Mouse (Mus musculus) layer of hippocampus, adult 9-11 months (tissue): ENCODE data around the gene Ptgis.
A peak's percentile ranks its signal among the peaks of the same experiment; 100 is the strongest.
"Not testable (repeated sequence)": the region's sequence is repeated elsewhere in the genome, so short reads cannot be mapped to it uniquely, and the experiment has no call there.

ENCODE experiments used
- DNase-seq: peaks from one replicate; pipeline ENCODE4 v3.0.0; 2022

Ptgis gene

DNA sequence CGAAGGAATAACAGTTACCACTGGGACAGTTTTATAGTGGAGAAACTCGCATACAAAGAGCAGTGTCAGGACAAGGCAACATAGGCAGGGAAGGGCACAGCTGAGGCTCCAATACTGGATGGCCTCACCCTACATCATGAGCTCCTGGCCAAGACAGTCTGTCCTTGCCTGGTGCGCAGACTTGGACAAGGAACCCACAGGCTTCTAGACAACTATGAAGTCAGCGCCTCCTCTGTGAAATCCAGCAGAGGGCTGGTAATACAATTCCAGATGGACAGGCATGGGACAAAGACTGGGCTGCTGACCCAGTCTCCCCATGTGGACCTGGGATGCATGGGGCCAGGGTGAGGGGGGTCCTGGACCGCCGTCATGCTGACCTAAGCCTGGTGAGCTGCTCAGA, 16.2 kb downstream of the Ptgis start:
- DNase-seq, result no peak

DNA sequence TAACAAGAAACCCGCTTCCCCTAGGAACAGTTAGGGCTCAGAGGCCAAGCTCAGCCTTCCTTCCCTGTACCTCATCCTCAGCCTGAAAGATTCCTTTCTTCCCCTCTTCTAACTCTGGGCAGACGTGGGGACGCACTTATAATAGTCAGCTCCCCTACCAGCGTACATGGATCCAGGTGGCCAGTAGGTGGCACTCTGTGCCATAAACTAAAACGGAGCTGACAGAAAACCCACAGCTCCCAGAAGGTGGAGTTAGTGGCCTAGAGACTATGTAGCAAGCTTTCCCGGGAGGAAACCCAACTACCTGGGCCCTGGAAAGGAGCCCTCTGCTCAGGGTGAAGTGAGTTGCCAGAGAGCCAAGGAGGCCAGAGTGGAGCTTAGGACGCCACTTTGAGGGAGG, 18.3 kb downstream of the Ptgis start:
- DNase-seq, result peak; percentile 61

DNA sequence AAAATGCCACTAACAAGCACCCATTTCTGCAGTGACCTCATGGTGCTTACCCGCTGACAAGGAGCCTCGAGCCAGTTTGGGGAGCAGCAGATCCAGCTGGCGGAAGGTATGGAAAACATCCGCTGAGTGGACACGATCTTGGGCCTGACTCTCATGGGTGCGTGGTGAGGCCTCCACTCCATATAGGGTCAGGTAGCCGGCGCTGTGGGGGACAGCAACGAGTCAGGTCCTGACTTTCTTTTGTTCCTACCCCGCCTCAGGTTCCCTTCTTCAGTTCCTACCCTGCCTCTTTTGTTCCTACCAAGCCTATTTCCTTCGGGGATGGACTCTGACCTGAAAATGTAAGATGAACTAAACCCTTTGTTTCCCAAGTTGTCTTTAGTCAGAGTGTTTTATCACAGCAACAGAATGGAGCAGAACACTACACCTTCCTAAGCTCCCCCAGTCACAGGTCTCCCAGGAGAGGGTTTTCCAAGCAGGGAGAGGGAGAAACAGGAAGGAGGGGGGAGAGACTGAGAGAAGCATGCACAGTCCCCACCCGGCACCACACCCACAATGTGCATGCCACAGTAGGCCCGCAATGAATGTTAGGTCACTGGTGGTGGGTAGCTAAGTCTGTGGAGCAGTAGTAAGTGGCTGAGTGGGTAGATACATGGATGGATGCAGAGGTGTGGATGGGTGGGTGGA, 19.1 kb downstream of the Ptgis start:
- no peak for DNase-seq

DNA sequence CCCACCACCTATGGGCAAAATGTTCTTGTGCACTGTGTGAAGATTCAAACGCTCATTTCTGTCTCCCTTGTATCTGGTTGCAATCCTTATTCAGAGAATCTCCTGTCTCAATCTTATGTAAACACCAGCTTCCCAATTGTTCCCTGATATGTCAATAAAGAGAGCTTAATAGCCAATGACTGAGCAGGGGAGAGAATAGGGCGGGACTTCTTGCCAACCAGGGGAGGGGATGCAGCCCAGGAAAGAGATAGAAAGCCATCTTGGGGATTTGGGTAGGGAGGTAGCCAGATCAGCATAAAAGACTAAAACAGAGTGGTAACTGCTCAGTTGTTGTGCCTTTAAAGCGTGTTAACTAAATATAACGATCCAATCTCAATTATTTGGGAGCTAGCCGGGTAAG, 19.7 kb downstream of the Ptgis start:
- no peak for DNase-seq

DNA sequence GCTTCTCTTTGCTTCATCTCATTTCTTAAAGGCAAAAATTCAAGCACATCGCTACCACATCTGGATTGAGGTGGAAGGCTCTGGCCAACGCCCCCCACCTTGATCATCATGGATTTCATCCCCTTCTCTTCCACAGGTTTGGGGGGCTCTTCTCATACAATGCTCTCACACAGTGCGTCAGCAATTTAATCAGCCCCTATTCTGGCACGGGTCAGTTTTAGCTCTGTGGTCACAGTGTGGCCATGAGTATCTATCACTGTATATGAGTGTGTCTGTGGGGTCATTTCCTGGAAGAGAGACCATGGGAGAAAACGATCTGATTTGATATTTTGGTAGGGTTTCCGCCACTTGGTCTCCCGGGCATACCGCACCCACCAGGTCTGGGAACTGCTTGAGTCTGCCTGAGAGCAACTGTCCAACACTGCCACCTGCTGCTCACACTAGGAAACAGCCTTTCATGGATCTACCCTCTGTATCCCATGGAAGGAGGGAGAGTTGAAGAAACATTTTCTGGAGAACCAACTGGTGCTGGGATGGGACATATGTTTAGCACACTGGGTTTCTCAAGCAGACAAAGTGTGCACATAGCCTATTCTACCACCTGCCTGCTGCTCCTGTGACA, 21.1 kb downstream of the Ptgis start:
- peak; percentile 84 for DNase-seq

DNA sequence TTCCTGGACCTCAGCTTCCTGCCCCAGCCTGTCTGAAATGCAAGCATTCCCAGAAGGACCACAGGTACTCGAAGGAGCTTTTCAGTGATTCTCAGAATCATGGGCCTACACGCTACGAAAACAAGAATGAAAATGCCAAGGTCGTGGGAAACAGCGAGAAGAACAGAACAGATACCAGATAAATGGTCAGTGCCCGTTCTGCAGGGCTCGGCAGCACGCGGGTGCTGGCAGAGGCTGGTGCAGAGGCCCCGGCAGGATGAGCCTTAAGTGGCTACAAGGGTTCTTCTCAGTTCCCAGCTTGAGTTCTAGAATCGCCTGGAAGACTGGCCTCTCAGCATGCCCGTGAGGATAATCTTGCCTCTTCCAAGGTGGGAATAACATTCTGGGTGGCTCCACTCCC, 26.7 kb downstream of the Ptgis start:
- DNase-seq, result no peak

DNA sequence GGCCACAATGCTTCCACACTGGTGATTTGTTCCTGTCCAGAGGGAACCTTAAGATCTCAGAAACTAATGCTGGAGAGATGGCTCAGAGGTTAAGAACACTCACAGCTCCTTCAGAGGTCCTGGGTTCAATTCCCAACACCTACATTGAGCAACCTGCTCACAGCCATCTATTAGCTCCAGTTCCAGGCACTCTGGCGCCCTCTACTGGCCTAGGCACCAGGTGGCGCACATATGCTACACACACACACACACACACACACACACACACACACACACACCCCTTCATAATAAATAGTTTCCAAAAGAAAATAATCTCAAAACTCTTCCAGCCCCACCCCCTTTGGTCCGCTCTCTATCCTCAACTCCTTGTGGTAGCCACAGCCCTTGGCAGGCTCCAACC, 27.3 kb downstream of the Ptgis start:
- DNase-seq, result no peak

DNA sequence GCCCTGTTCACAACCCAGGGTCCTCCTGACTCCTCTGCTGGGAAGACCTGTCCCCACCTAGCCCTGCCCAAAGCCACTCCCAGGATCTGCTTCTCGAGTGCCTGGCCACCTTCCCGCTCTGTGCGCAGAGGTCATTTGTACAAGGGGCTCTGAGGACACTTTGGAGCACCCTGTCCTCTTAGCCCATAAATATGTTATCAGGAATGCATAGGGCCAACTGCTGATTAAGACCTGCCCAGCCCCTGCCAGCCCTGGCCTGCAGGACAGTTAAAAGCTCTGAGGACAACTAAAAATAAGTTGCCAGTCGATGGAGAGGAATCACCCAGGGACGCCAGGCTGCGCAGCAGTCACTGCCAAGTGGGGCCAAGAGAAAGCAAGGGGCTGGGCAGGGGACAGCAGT, 27.9 kb downstream of the Ptgis start:
- no peak for DNase-seq

DNA sequence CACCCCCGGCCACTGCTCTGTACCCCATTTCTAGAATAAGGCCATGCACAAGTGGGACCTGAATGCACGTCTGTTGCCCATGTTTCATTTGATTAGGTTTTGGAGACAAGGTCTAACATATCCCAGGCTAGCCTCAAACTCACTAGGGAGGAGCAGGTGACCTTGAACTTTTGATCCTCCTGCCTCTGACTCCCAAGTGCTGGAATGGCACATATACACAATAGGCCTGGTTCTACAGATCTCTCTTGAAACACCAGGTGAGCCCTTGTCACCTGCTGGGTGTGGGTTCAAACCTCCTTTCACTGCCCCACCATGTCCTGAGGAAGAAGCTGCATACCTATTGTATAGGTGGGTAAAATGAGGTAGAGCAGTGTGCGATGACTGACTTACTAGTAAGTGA, 28.3 kb downstream of the Ptgis start:
- no peak for DNase-seq

DNA sequence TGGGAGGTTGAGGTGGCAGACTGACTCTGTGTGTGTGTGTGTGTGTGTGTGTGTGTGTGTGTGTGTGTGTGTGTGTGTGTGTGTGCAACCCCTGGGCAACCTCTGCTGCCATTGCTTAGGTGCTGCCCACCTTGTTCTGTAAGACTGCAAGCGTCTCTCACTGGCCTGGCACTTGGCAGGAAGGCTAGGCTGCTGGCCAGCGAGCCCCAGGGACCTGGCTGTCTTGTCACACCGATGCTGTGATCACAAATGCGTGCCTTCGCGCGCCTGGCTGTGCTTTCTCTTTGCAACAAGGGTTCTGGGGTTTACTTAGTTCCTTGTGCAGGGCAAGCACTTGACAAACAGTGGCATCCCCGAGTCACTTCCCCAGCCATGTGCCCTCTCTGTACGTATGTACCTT, 30.5 kb downstream of the Ptgis start:
- DNase-seq, result no peak

DNA sequence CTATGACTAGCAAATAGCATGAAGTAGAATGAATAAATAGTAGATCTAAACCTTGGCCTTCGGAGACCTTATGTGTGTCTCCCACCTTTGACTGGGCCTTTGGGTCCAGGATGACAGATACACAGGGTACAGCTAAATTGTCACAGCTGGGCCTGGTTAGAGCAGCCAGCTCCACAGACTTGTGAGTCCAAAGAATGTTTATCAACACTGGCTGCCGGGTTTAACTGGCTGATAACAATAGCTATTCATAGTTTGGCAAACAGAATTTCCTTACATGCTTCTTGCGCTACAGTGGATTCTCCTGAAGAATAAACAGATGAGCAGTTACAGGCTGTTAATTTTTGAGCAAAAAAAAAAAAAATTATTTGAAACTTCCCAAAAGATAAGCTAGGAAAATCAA, 31.4 kb downstream of the Ptgis start:
- no peak for DNase-seq

DNA sequence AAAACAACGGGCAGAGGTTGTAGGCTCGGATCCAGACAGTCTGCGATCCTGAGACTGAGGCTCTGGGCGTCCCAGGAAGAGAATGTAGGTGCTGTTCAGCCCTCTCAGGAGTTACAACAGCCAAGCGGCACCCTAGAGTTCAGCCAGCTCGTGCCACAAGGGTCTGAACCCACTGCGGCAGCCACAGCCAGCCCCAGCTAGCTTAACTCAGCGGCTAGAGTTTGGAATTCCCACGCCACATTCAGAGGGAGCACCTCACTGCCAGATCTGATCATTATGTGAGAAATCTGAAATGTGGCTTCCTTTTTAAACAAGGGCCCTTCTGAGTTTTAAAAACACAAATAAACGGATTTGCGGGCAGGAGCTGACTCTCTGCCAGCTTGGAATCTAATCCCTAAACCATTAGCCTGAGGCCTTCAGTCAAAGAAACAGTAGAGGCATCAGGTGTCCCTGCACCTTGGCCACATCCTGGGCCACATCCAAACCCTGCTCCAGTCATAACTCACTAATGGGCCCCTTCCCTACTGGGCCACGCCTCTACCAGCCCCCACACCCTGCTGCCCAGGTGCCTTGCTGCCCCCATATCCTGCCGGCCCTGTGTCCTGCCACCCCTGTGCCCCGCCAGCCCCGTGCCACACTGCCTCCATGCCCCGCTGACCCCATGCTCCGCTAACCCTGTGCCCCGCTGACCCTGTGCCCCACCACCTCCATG, 34.3 kb downstream of the Ptgis start:
- DNase-seq, result no peak

DNA sequence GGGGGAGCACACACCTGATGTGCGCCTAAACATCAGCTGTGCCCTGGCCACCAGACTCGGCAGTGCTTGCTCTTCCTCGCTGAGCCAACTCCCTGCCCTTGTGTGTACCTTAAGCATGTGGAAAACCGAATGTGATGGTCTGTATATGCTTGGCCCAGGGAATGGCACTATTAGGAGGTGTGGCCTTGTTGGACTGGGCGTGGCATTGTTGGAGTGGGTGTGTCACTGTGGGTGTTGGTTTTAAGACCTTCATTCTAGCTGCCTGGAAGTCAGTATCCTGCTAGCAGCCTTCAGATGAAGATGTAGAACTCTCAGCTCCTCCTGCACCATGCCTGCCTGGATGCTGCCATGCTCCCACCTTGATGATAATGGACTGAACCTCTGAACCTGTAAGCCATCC, 35.7 kb downstream of the Ptgis start:
- not testable (repeated sequence) for DNase-seq

DNA sequence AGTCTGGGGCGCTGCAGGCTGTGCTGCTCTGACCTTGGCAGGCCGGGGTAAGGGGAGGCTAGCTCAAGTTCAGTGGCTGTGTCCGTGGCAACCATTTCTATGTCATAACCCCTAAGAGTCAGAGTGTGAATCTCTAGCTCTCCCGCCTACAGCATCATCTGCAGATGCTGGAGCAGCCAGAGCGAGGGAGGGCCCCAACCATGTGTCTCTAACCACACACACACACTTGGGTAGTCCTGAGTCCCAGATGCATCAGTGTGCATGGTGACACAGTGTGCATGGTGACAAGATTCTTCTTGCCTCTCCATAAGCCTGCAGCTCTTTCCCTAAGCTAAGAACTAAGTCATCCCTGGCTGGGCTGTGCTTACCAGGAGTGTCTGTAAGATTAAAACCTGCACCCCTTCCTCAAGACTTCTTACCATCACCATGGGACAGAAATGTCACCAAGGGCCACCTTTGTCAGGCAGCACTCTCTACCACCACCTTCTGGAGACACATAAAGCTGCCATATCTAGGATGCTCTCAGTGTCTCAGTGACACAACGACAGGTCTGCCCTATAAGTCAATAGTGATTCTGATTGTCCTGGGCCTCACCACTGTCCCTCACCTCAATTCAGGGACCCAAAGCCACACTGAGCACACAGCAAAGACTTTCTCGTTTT, 36.8 kb downstream of the Ptgis start:
- peak; percentile 49 for DNase-seq

DNA sequence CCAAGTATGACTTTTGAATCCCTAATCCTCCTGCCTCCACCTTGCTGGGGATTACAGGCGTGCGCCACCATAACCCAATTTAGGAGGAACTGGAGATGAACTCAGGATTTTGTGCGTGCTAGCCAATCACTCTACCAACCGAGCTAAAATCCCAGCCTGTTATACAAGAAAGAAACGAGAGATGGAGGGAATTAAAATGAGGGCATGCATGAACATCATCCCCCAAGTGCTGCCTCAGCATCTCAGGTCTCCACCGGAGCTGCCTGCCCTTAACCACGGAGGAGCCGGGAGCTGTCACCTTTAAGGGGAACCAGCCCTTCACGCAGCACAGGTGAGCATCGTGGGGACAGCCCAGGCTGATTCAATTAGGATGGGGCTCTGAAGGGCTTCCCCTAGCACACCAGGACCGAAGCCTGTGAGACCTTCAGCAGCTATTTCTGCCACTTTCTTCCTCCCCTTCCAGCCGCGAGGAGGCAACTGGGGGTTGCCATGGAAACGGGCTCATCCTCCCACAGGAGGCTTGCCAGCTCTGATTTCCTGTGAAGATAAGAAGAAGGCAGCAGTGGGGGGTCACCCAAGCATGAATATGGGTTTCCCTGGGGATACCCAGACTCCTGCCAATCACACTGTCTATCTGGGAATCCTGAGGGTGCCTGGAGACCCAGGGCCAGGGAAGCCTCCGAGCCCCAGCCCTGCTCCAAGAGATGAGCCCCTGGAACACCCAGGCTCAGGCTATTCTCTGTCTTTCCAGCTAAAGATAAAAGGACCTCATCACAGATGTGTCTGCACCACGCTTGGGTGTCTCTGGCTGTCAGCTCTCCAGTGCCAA, 38.7 kb downstream of the Ptgis start:
- peak; percentile 90 for DNase-seq

DNA sequence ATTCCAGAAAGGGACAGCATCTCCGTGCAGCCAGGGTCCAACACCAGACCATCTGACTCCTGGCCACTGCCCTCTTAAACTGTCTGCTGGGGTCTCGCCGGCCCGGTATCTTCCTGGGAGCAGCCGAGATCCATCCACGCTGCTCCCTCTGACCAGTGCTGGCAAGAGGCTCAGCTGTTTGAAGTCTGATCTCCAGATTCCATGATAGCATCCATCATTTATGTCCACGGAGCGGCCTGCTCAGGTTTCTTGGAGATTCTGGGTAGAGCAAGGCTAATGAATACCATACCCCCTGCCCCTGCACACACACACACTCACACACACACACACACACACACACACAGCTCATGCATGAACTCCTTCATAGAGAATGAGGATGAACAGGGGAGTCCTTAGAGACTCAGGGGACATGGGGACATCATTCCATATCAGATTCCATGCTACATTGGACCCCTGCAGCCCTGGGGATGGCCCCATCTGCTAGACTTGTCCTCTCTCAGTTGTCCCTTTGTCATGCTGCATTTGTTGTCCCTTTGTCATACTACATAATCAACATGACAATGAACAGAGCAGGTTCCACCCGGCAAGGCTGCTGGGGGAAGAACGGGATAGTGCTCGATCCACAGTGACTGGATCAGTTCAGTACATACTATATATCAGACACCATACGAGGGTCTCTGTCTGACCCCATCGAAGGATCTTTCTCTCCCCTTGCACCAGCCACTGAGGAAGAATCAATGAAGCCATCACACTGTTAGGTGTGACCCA, 41.6 kb downstream of the Ptgis start:
- no peak for DNase-seq

DNA sequence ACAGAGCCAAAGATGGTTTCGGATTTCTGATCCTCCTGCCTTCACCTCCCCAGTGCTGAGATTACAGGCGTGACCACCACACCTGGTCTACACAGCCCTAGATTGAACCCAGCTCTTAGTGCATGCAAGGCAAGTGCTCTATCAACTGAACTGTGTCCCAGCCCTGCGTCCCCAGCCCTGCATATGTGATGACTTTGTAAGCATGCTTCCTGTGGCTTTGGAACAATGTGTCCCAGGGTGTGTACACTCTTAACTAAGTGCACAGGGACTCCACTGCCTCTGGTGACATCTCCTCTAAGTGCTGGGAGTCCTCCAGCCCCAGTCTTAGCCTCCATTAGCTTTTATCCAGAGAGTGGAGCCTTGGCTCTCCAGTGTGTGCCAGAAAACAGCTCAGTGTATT, 47.0 kb downstream of the Ptgis start:
- DNase-seq, result no peak

DNA sequence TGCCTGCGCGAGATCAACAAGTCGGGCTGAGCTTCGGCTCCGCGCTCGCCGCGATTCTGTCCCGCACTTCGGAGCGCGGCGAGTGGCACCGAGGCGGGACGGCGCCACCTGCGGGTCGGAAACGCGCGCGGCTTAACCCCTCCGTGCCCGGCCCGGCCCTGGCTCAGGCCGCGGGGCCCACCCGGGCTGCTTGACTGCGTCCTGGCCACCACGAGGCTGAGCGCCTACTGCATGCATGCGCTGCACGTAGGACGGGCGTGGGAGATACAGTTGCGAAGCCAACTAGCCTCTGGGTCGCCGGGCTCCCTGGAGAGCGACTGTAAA, 50.4 kb downstream of the Ptgis start, which contains the start of gene Kcnb1:
TSS of gene Kcnb1 (minus strand) at position 80 of the 324 bp plus-strand sequence.
- DNase-seq, result peak; percentile 59

DNA sequence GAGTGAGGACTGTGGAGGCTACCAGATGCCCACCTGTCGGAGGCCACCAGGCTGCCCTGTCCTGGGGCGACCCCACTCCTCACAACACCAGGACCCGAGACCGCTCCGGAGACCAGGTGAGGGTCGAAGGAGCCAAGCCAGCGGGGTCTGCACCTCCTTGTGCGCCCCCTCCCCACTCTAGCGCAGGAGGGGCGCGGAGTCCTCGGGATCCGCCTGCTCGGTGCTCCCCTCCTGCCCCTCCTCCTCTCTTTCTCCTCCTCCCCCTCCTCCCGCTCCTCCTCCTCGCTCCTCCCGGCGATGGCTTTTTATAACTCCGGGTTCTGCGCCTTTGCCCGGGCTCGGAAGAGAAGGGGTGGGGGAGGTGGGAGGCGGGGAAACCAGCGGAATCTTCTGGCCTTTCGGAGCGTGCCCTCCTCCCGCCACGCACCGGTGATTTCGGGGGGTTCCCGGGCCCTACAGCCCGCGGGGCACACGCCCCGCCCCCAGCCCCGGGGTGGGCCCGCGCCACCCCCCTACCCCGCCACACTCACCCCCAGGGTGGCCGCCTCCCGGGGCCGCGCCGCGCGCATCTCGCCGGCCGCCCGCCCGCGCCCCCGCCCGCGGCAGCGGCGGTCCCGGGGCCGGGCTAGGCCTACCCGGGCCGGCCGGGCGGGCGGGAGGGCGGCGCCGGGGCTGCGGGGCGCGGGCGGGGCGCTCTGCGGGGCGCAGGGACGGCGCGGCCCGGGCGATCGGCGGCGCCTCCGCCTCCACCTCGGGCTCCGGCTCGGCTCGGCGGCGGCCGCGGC, 50.9 kb downstream of the Ptgis start:
- DNase-seq, result no peak

DNA sequence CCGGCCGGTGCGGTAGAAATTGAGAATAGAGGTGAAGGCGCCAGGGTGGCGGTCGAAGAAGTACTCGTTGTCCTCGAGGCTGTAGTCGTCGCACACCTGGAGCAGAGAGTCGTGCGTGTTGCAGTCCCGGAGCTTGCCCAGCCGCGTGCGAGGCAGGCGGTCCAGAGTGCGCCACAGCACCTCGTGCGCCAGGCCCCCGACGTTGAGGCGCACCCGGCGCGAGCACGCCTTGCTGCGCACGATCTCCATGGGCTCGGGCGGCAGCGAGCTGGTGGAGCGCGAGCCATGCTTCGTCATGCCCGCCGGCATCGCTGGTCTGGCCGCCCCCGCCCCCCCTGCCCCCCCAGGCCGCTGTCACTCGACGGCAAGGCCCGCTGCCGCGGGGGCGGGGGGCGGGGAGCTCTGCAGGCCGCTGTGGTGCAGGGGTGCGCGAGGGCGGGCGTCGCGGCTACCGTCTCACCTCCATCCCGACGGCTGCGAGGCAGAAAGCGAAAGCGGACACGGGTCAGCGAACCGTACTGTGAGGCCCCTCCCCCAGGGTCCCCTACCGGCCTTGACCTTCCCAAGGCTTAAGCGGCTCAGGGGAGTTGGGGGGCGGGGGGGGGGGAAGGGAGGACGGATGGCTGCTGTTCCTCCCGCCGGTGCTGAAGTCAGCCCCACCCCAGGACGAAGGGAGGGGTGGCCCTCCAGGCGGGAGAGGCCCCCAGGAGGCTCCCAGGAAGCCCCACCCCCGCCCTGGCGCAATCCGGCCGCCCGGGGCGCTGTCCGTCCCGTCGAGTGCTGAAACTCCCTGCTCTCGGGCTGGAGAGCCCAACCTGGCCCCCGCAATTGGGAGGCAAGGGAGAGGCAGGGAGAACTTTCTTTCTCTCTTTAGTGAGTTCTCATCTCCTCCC, 51.8 kb downstream of the Ptgis start:
- no peak for DNase-seq
